Mouse (Mus musculus) testis, adult 2 months (tissue): ENCODE measurements around the gene H2-Q7. TPM values are rescaled to one million over a fixed set of nuclear protein-coding genes. Genes with fewer than 3 reads are reported as not detected.
"Not testable (repeated sequence)": the region's sequence is repeated elsewhere in the genome, so short reads cannot be mapped to it uniquely, and the experiment has no call there.

Source experiments
- H3K27ac ChIP-seq: fragments of 200-500 bp; 2 replicates; pipeline ENCODE4 v1.5.1; 2012; ENCODE audit warnings: low read depth, low read length; ENCODE audit not compliant: control insufficient read depth, insufficient read depth
- H3K27me3 ChIP-seq: fragments of 200-500 bp; 2 replicates; pipeline ENCODE4 v1.6.1; 2012; ENCODE audit warnings: mild to moderate bottlenecking, low read length, moderate library complexity; ENCODE audit not compliant: control insufficient read depth, insufficient read depth
- H3K36me3 ChIP-seq: fragments of 200-500 bp; 2 replicates; pipeline ENCODE4 v1.6.1; 2012; ENCODE audit warnings: mild to moderate bottlenecking, low read length; ENCODE audit not compliant: control insufficient read depth, insufficient read depth
- H3K4me1 ChIP-seq: fragments of 200-500 bp; 2 replicates; pipeline ENCODE4 v1.6.1; 2012; ENCODE audit warnings: low read length; ENCODE audit not compliant: control insufficient read depth, insufficient read depth
- H3K4me3 ChIP-seq: fragments of 200-500 bp; 2 replicates; pipeline ENCODE4 v1.5.1; 2012; ENCODE audit warnings: low read depth, mild to moderate bottlenecking, low read length, moderate library complexity, mixed read lengths; ENCODE audit not compliant: control insufficient read depth
- CTCF ChIP-seq: fragments of 200-500 bp; IDR thresholded peaks from 2 replicates; pipeline ENCODE4 v1.5.1; 2012; ENCODE audit warnings: low read depth, mild to moderate bottlenecking, inconsistent platforms, low read length, moderate library complexity; ENCODE audit not compliant: control insufficient read depth, insufficient read depth, insufficient replicate concordance
- POLR2A ChIP-seq: fragments of 200-500 bp; IDR thresholded peaks from 2 replicates; pipeline ENCODE4 v1.6.1; 2012; ENCODE audit warnings: low read depth, mild to moderate bottlenecking, inconsistent platforms, low read length, moderate library complexity; ENCODE audit not compliant: control insufficient read depth
- polyA plus RNA-seq: library from polyadenylated mRNA; depleted of rRNA; stranded (reverse); fragments of >200 nt; gene quantifications from 2 replicates; pipeline ENCODE4 v1.2.3, GENCODE M21; 2012; rRNA removed

The H2-Q7 gene
- polyA plus RNA-seq: 4.9 and 5.2 TPM in 2 replicates

- not testable (repeated sequence) for H3K27me3 ChIP-seq, H3K27ac ChIP-seq, H3K4me1 ChIP-seq, H3K36me3 ChIP-seq
- H3K4me3 ChIP-seq: peak within 1 kb of the TSS; percentile 65
These were observed at the start of gene H2-Q7 for GRCm38 (mm10) chr17:35438885-35439284. TSS of gene H2-Q7 (plus strand) at chr17:35439155.

DNA sequence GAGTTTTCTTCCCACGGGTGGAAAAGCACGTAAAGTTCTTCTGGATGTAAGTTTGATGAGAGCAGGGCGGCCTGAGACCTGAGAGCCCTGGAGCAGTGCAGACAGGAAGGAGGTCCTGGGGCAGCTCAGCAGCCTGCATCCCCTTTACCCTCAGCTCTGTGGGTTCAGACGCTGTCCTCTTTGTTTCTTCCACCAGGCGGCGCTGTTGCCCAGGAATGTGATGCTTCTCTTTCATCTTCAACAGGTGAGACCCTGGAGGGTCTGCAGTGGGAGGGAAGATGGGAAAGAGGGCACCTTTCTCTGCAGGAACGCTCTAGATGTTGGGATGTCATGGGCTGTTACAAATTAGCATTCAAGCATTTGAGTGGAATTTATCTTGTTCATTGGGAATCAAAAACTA lies 49.2 kb upstream of the H2-Q7 start:
- not testable (repeated sequence) for H3K4me3 ChIP-seq, H3K27ac ChIP-seq, H3K27me3 ChIP-seq, H3K4me1 ChIP-seq, H3K36me3 ChIP-seq
- TF ChIP-seq CTCF: peak; percentile 67; the same call in 1 of the 2 replicates

DNA sequence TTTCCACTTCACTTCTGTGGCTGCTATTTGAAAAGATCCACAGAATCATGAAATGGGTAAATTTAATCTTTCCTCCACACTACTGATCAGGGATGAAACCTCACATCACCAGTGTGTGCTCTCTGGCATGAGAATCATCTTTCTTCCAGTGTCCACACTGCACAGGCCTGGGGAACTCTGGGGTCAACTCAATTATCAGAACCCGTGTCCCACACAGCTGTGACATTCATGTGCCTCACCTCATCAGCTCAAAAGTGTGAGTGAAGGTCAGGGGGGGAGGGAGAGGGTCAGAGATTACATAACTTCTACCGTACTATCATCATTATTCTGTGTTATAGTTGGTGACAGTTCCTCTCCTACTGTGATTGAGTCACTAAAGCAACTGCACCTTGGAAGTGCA lies 46.3 kb upstream of the H2-Q7 start:
- H3K4me3 ChIP-seq, H3K36me3 ChIP-seq, H3K27ac ChIP-seq, H3K4me1 ChIP-seq, H3K27me3 ChIP-seq: not testable (repeated sequence)

DNA sequence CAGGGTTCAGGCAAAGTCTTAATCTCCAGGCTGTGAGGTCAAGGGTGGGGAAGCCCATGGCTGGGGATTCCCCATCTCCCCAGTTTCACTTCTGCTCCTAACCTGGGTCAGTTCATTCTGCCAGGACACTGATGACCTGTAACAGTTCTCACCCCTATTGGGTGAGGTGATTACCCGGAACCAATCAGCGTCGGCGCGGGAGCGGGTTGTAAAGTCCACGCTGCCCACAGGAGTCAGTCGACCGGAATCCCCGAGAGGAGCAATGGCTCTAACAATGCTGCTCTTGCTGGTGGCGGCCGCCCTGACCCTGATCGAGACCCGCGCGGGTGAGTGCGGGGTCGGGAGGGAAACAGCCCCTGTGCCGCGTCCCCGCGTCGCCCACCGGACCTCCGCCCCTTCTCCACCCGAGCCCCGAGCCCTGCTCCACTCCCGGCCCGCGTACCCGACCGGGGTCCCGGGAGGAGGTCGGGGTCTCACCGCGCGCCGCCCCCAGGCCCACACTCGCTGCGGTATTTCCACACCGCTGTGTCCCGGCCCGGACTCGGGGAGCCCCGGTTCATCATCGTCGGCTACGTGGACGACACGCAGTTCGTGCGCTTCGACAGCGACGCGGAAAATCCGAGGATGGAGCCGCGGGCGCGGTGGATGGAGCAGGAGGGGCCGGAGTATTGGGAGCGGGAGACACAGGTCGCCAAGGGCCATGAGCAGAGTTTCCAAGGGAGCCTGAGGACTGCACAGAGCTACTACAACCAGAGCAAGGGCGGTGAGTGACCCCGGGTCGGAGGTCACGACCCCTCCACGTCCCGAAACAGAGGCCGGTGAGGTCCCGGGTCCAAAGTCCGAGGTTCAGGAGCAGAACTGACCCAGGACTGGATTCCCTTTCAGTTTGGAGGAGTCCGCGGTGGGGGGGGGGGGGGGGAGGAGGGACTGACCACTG lies 44.8 kb upstream of the H2-Q7 start:
- H3K27me3 ChIP-seq, H3K4me1 ChIP-seq, H3K27ac ChIP-seq, H3K36me3 ChIP-seq: not testable (repeated sequence)
- H3K4me3 ChIP-seq: peak overlapping the region; percentile 51

- not testable (repeated sequence) for H3K27ac ChIP-seq, H3K36me3 ChIP-seq, H3K4me1 ChIP-seq, H3K27me3 ChIP-seq, H3K4me3 ChIP-seq
These were observed 42.0 kb upstream of the H2-Q7 start for GRCm38 (mm10) chr17:35396956-35397355.

- not testable (repeated sequence) for H3K4me1 ChIP-seq, H3K27me3 ChIP-seq, H3K36me3 ChIP-seq, H3K27ac ChIP-seq, H3K4me3 ChIP-seq
These were observed 25.9 kb upstream of the H2-Q7 start for GRCm38 (mm10) chr17:35413057-35413456.

DNA sequence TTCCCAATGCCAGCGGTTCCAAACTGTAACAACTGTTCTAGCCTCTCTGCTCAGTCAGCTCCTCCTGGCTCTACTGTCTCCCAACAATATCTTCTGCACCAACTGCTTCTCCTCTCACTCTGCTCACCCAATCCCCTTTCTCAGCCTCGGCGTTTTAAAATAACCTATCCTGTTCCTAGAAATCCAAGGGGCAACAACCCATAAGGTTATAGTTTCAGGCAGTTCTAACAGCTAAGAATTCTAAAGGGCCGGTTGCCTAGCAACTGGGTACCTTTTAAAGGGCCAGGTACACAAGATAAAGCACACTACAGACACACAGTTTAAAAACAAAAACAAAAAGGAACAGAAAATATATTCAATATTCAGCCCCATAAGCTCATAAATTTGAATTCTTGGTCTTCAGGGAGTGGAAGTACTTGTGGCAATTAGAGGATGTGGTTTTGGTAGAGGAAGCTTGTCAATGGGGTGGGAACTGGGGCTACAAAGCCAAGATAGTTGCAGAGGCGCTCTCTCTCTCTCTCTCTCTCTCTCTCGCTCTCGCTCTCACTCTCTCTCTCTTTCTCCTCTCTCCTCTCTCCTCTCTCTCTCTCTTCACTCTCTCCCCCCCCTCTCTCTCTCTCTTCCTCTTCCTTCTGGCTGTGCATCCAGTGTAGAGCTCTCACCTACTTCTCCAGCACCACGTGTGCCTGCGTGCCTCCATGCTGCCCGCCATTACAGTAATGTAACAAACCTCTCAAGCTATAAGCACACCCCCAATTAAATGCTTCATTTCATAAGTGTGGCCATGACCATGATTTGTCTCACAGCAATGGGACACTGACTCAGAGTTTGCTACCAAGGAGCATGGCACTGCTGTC lies 23.5 kb upstream of the H2-Q7 start:
- not testable (repeated sequence) for H3K36me3 ChIP-seq, H3K27ac ChIP-seq, H3K4me1 ChIP-seq, H3K4me3 ChIP-seq, H3K27me3 ChIP-seq

DNA sequence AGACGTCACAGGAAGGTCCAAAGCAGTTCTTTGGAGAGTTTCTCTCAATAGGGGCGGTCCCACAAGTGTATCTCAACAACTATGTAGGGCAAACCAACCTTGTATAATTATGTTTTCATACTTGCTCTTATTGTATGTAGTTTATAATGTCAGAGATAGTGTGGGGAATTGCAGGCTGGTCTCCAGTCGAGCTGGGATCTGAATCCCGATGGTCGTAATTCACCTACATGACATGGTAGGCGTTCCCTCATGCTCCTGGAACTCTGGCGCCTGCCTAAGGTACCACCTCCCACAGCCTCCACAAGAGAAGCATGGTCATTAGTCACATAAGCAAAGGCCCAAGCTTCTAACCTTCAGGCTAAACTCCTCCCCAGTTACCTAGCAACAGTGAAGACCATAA lies 20.2 kb upstream of the H2-Q7 start:
- H3K27ac ChIP-seq: no peak overlapping the region
- TF ChIP-seq CTCF: no peak
- TF ChIP-seq POLR2A: no peak
- no peaks in the 10 kb centered on the region for H3K36me3 ChIP-seq
- H3K27me3 ChIP-seq: no peaks in the 10 kb centered on the region
- peaks cover 2% of the 10 kb centered on the region; the same call in 1 of the 2 replicates for H3K4me1 ChIP-seq
- no peak overlapping the region for H3K4me3 ChIP-seq

DNA sequence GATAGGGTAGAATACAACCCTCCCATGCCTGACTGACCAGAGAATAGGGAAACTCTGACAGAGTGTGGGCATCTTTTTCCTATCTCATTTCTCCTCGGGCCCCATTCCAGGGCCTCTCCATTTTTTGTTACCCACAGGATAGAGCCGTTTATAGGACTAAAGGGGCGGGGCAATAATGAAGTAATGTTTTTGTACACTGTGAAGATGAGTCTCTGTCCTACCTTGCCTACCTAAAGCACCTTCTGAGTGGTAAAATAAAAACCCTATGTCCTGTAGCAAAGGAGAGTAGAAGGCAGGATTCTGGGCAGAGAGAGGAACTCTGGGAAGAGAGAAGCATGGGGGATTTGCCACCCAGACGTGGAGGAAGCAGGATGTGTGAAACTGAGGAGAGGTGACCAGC lies 19.4 kb upstream of the H2-Q7 start:
- H3K4me1 ChIP-seq, H3K27me3 ChIP-seq, H3K27ac ChIP-seq, H3K4me3 ChIP-seq, H3K36me3 ChIP-seq: not testable (repeated sequence)
